Mouse (Mus musculus) lung, postnatal 10 days (tissue): Measurements from ENCODE around the gene Glud1.
A peak's percentile ranks its signal among the peaks of the same experiment; 100 is the strongest.
"Not testable (repeated sequence)": the region's sequence is repeated elsewhere in the genome, so short reads cannot be mapped to it uniquely, and the experiment has no call there.

Experiments
- DNase-seq: peaks from one replicate; pipeline ENCODE4 v3.0.0; 2021

The Glud1 gene

GRCm38 (mm10) chr14:34354456-34354855, 43.9 kb downstream of the Glud1 start:
- DNase-seq, result no peak

DNA sequence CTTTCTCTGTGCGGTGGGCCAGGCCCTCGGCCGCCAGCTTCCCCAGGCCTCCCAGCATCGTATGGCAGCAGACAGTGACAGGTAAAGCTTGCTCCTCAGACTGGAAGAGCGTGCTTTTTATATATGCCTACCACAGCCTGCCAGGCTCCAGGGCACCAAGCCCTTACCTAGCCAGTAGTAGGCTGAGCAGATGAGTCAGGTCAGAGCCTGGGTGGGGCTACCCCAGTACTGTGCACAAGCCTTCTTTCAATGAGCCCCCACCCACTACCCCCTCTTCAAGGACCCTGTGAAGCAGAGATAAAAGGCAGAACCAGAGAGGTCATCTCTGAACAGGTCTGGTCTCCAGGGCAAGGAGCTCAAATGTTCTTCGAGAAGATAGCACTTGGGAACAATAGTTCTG, 44.8 kb downstream of the Glud1 start, which contains the start of gene Fam25c:
Fam25c (minus strand) TSS at position 133 of the 400 bp plus-strand sequence.
- DNase-seq, result no peak

- peak; percentile 24 for DNase-seq
Observed at GRCm38 (mm10) chr14:34357671-34358455, 47.3 kb downstream of the Glud1 start.

DNA sequence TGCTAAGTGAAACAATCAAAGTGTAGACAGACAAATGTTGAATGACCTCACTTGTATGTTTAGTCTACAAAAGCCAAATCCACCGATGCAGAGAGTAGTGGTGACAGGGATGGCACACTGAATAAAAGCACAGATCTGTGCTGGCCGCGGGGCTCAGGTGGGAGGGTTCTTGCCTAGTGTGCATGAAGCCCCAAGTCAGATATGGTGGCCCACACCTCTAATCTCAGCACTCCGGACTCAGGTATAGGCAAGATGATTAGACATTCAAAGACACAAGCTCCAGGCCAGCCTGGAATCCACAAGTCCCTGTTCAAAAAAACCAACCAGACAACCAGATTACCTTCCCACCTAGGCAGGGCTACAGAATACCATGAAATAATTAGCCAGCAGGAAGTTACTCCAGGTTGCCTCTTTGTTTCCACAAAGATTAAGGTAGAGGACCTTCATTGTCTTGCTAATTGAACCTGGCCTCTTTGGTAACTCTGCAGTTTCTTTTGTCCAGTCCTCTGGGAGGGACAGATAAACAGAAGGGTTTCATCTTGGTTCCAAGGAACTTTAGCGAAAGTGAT, 49.2 kb downstream of the Glud1 start:
- no peak for DNase-seq

DNA sequence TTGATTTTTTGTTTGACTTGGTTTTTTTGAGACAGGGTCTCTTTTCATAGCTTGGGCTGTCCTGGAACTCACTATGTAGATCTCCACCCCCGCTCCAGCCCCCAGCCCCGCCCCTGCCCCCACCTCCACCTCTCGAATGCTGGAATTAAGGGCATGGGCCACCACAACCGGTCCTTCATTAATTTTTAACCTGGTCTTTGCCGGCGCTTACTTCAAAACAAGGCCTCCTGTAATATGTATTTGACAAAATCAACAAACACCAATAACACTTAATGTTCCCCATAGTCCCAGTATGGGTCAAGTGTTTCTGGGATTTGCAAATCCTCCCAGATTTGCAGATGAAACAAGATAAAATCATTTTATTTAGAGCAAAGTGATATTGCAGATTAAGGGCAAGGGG, 49.7 kb downstream of the Glud1 start:
- DNase-seq, result no peak

DNA sequence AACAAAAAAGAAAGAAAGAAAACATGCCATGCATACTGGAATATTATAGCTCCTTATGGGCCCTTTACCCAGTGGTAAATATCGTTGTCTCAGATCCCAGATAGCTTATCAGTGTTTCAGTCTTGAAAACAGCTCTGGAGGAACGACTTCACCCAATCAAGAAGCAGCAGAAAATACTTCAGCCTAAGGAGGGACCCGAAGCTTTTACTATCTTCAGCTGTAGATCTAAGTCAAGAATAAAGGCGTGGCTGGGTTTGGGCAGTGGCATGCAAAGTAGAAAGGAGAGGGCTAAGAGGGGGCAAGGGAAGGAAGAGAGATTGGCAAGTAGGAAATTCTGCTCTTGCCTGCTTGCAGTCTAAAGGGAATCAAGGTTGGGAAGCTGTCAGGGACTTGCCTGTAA, 51.6 kb downstream of the Glud1 start:
- no peak for DNase-seq

- peak; percentile 85 for DNase-seq
Observed at GRCm38 (mm10) chr14:34362726-34363445, 52.4 kb downstream of the Glud1 start.

GRCm38 (mm10) chr14:34363490-34364253, 53.1 kb downstream of the Glud1 start:
- peak; percentile 81 for DNase-seq

DNA sequence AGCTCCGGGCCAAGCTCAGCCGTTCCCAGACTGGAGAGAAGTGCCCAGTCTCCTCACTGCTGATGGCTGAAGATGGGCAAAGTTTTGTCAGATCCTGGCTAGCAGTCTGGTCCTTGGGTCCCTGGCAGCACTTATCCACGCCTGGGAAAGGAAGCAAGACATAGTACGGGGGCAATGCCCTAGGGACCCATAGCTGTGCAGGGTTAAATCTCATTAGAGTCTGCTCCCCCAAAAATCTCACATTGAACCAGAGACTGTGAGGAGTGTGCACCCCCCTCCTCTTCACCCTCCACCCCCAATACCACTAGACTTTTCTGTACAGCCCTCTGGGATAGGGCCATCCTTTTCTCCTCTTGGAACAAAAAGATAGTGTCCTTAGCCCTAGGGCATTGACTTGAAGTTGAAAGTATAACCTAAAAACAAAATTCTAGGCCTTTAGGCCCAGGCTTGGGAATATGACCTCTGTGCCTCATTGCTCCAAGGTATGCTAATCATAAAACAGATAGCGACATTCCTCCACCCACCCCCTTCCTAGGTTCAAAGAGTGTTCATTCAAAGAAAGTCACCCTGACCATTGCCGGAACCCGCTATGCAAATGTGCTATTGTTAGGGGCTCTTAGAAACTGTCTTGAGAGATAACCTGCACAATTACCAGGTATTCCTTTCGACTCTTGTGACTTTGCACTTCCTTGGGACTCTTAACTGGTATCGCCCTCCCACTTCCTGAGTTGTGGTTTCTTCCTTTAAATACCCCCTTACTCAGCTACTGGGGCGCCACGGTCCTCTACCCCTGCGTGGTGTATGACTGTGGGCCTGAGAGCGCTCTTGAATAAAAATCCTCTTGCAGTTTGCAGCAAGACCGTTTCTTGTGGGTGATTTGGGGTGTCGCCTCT, 54.0 kb downstream of the Glud1 start:
- not testable (repeated sequence) for DNase-seq

GRCm38 (mm10) chr14:34365147-34365507, 54.6 kb downstream of the Glud1 start:
- DNase-seq, result no peak

- DNase-seq, result no peak
Observed at GRCm38 (mm10) chr14:34370203-34370602, 59.7 kb downstream of the Glud1 start.

GRCm38 (mm10) chr14:34370921-34371320, 60.4 kb downstream of the Glud1 start:
- DNase-seq, result no peak

- no peak for DNase-seq
Observed at GRCm38 (mm10) chr14:34371763-34372162, 61.2 kb downstream of the Glud1 start.

- DNase-seq, result peak; percentile 78
Observed at GRCm38 (mm10) chr14:34372646-34373045, 62.1 kb downstream of the Glud1 start.

GRCm38 (mm10) chr14:34373581-34373980, 63.1 kb downstream of the Glud1 start:
- DNase-seq, result no peak

- peak; percentile 20 for DNase-seq
Observed at GRCm38 (mm10) chr14:34374577-34374976, 64.0 kb downstream of the Glud1 start, which contains the start of gene Sncg. Gene Sncg (minus strand): TSS chr14:34374789.

DNA sequence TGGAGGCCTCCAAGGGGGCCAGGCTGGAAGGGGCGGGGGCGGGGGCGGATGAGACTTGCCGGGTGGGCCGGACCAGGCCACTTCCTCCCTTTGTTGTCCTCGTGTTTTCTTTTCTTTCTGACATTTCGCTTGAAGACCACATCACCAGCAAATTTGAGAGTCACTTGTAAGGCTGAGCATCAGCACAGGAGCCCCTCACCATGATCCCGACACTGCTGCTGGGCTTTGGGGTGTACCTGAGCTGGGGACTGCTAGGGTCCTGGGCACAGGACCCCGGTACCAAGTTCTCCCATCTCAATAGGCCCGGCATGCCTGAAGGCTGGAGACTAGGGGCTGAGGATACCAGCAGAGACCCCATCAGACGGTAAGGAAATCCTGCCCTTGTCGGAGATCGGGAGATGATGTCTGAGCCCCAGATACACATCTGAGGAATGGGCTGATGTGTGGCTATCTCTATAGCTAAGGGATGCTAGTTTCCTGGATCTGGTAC, 64.9 kb downstream of the Glud1 start, which contains the start of gene Mmrn2:
Mmrn2 (plus strand) TSS at position 51 of the 490 bp plus-strand sequence.
- no peak for DNase-seq

DNA sequence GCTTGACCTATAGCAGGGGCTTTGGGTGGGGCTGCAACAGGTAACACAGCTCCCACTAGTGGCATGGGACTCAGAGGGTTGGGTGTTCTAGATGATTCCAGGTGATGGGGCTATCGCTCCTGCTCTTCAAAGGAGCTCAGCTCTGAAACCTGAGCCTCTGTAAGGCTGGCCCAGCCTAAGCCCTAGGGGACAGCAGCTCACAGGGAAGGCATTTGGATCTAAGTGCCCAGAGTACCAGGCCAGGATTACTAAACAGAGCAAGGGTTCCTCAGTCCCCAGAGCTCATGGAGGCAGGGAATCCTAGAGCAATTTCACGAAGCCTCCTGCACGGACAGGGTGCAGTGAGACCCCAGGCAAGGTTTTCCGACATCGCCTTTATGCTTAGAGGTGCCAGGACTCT, 65.4 kb downstream of the Glud1 start:
- no peak for DNase-seq

GRCm38 (mm10) chr14:34377121-34377520, 66.6 kb downstream of the Glud1 start:
- DNase-seq, result no peak

DNA sequence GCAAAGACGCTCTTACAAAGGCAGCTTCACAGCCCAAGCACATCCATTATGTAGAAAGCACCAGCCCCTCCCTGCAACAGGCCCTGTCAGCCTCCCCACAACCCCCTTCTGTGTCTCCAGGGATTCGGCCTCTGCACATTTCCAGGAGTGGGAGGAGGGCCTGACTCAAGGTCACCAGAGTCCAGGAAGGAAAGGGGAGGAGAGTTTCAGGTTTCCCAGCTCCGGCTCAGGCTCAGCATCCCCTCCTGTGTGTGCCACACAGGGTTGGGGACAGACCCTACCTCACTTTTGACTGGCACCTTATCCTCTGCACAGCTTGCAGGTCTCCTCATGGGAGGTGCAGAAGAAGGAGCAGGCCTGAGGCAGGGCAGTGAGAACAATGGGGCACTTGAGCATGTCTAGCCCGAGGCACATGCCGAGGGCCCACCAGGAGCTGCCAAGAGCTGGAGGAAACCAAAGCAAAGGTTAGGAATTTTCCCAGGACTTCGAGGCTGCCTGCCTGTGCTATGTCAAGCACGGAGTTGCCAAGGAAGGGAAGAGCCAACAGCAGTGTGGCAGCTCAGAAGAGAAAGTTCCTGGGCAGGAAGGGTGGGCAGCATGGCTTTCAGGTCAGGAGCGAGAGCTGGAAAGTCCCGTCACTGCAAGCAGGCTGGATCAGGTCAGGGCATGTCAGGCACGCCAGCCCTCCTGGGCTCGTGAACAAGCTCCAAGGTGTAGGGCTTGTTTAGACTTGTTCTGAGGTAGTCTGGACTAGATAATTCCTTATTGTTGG, 68.2 kb downstream of the Glud1 start:
- peak; percentile 26 for DNase-seq
